Mouse (Mus musculus): ENCODE results near the gene Cga.
A peak's percentile ranks its signal among the peaks of the same experiment; 100 is the strongest.

- TF ChIP-seq NELFE (IDR thresholded peaks at IDR 0.05; ENCODE audit: low read depth, low read length) (no peak), SIN3A (IDR thresholded peaks at IDR 0.05; ENCODE audit: low read length) (no peak; the same call in 1 of the 2 replicates), POLR2A (IDR thresholded peaks at IDR 0.05; ENCODE audit: low read depth, low read length) (no peak), ZC3H11A (IDR thresholded peaks at IDR 0.05; ENCODE audit: low read depth, low read length) (no peak), JUN (IDR thresholded peaks at IDR 0.05; ENCODE audit: insufficient read depth, low read depth, low read length) (no peak), MAZ (IDR thresholded peaks at IDR 0.05; ENCODE audit: low read depth, low read length) (peak; percentile 75; the same call in 1 of the 2 replicates), CTCF (conservative IDR thresholded peaks at IDR 0.05 in 1 of 2, IDR thresholded peaks at IDR 0.05 in 1 of 2; ENCODE audit: low read depth in 2 of 2, low read length in 2 of 2) (no peak), EP300 (IDR thresholded peaks at IDR 0.05; ENCODE audit: low read length) (no peak), ELF1 (IDR thresholded peaks at IDR 0.05; ENCODE audit: low read depth, low read length) (no peak), MYC (IDR thresholded peaks at IDR 0.05; ENCODE audit: low read depth, low read length) (no peak)
These were observed 11.2 kb upstream of the Cga start for GRCm38 (mm10) chr4:34882291-34882769.
